Mouse (Mus musculus): ENCODE results near the gene Ubash3b. TPM values are rescaled to one million over a fixed set of nuclear protein-coding genes. Genes with fewer than 3 reads are reported as not detected.

Ubash3b gene
- polyA plus RNA-seq, 1 experiment = 1.6 TPM

GRCm38 (mm10) chr9:41109749-41110148 is 51.7 kb downstream of the Ubash3b start:
- Histone ChIP-seq H3K4me1 (ENCODE audit: control insufficient read depth, insufficient read depth, insufficient read length, low read length) (no peaks in the 10 kb centered on the region), H3K4me3 (ENCODE audit: low read depth, low read length) (no peak overlapping the region), H3K36me3 (ENCODE audit: control insufficient read depth, insufficient read depth, low read length) (no peaks in the 10 kb centered on the region), H3K27me3 (ENCODE audit: control insufficient read depth, insufficient read depth, low read length) (no peaks in the 10 kb centered on the region), H3K27ac (ENCODE audit: insufficient read depth, low read depth, low read length) (no peak overlapping the region)
- TF ChIP-seq CTCF (IDR thresholded peaks at IDR 0.05; ENCODE audit: extremely low read depth, insufficient read length, insufficient replicate concordance, low read depth, low read length) (no peak), POLR2A (IDR thresholded peaks at IDR 0.05; ENCODE audit: low read depth, low read length) (no peak)
- 77% methylated on average over 7 of the region's 7 CpGs for WGBS

DNA sequence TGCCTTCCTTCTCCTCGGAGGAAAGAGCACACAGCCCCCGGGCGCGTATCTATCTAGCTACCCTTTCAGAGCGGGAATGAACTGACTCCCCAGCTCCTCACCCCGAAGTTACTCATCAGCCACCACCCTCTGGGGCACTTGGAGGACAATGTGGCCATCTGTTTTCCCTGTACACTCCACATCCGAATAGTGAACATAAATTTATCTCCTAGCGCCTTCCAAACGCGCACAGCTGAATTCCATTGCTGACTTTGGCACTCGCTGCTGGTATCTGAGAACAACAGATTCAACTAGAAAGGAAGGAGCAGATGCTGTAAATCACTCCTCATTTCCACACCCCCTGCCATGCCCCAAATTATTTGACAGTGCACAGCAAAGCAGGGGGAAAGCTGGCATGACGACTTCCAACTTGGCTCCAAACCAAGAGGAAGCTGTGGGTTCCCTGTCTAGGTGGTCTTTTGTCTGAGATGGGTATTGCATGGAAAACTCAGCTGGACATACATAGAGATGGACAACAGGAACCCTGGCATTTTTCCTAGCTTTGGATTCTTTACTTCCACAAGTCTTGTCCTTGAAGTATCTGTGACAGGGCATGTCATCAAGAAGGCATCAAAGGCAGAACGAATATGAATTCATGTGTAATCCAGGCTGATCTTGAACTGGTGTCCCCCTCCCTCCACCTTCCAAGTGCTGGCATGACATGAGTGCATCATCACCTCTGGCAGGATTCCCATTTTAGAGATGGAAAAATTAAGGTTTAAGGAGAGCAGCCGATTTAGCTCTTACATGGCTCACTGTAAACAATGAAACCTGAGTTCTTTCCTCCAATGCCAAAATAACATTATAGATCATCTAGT is 52.9 kb downstream of the Ubash3b start:
- Histone ChIP-seq H3K27me3 (ENCODE audit: control insufficient read depth, insufficient read depth, low read length) (no peaks in the 10 kb centered on the region), H3K4me3 (ENCODE audit: low read depth, low read length) (no peak overlapping the region), H3K36me3 (ENCODE audit: control insufficient read depth, insufficient read depth, low read length) (no peaks in the 10 kb centered on the region), H3K27ac (ENCODE audit: insufficient read depth, low read depth, low read length) (no peak overlapping the region), H3K4me1 (ENCODE audit: control insufficient read depth, insufficient read depth, insufficient read length, low read length) (no peaks in the 10 kb centered on the region)
- TF ChIP-seq POLR2A (IDR thresholded peaks at IDR 0.05; ENCODE audit: low read depth, low read length) = no peak
- no peak for TF ChIP-seq CTCF (IDR thresholded peaks at IDR 0.05; ENCODE audit: extremely low read depth, insufficient read length, insufficient replicate concordance, low read depth, low read length)
- WGBS = 44% methylated on average over 14 of the region's 14 CpGs

- no peaks in the 10 kb centered on the region for H3K27me3 ChIP-seq (ENCODE audit: control insufficient read depth, insufficient read depth, low read length)
- WGBS = 52% methylated on average over 7 of the region's 7 CpGs
- no peak overlapping the region; the same call in 1 of the 2 replicates for H3K27ac ChIP-seq (ENCODE audit: insufficient read depth, low read depth, low read length)
- TF ChIP-seq CTCF (IDR thresholded peaks at IDR 0.05; ENCODE audit: extremely low read depth, insufficient read length, insufficient replicate concordance, low read depth, low read length) (no peak), POLR2A (IDR thresholded peaks at IDR 0.05; ENCODE audit: low read depth, low read length) (no peak)
- no peaks in the 10 kb centered on the region for H3K4me1 ChIP-seq (ENCODE audit: control insufficient read depth, insufficient read depth, insufficient read length, low read length)
- H3K36me3 ChIP-seq (ENCODE audit: control insufficient read depth, insufficient read depth, low read length) = no peaks in the 10 kb centered on the region
- no peak overlapping the region for H3K4me3 ChIP-seq (ENCODE audit: low read depth, low read length)
Measured at GRCm38 (mm10) chr9:41105201-41105643, 56.3 kb downstream of the Ubash3b start.

GRCm38 (mm10) chr9:41103722-41104121 is 57.8 kb downstream of the Ubash3b start:
- H3K4me1 ChIP-seq (ENCODE audit: control insufficient read depth, insufficient read depth, insufficient read length, low read length) = no peaks in the 10 kb centered on the region
- TF ChIP-seq CTCF (IDR thresholded peaks at IDR 0.05; ENCODE audit: extremely low read depth, insufficient read length, insufficient replicate concordance, low read depth, low read length) (no peak), POLR2A (IDR thresholded peaks at IDR 0.05; ENCODE audit: low read depth, low read length) (no peak)
- H3K4me3 ChIP-seq (ENCODE audit: low read depth, low read length) = no peak overlapping the region
- H3K36me3 ChIP-seq (ENCODE audit: control insufficient read depth, insufficient read depth, low read length) = no peaks in the 10 kb centered on the region
- no peaks in the 10 kb centered on the region for H3K27me3 ChIP-seq (ENCODE audit: control insufficient read depth, insufficient read depth, low read length)
- 94% methylated on average over 8 of the region's 8 CpGs for WGBS
- no peak overlapping the region for H3K27ac ChIP-seq (ENCODE audit: insufficient read depth, low read depth, low read length)

DNA sequence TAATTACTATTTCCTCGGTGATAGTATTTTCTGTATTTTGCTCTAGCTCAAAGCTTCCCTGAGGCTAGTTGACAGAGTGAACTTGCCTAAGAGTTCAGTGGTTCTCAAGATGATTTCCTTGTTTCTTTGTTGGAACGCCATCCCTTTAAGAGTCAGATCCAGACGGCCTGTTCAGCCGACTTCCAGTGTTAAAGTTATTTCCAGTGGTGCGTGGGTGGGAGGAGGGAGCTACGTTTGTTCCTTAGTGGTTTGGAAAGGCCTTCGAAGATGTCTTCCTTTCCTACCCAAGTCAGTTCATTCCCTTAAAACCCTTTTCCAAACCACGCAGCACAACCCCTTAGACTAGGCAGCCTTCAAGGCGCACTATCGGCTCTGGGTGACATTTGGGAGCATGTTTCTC is 58.9 kb downstream of the Ubash3b start:
- Histone ChIP-seq H3K36me3 (ENCODE audit: control insufficient read depth, insufficient read depth, low read length) (no peaks in the 10 kb centered on the region), H3K27me3 (ENCODE audit: control insufficient read depth, insufficient read depth, low read length) (no peaks in the 10 kb centered on the region), H3K4me3 (ENCODE audit: low read depth, low read length) (no peak overlapping the region), H3K27ac (ENCODE audit: insufficient read depth, low read depth, low read length) (no peak overlapping the region), H3K4me1 (ENCODE audit: control insufficient read depth, insufficient read depth, insufficient read length, low read length) (no peaks in the 10 kb centered on the region)
- TF ChIP-seq CTCF (IDR thresholded peaks at IDR 0.05; ENCODE audit: extremely low read depth, insufficient read length, insufficient replicate concordance, low read depth, low read length) = no peak
- TF ChIP-seq POLR2A (IDR thresholded peaks at IDR 0.05; ENCODE audit: low read depth, low read length) = no peak
- WGBS = 67% methylated on average over 10 of the region's 10 CpGs

- TF ChIP-seq CTCF (IDR thresholded peaks at IDR 0.05; ENCODE audit: extremely low read depth, insufficient read length, insufficient replicate concordance, low read depth, low read length) = no peak
- Histone ChIP-seq H3K27me3 (ENCODE audit: control insufficient read depth, insufficient read depth, low read length) (no peaks in the 10 kb centered on the region), H3K4me3 (ENCODE audit: low read depth, low read length) (no peak overlapping the region), H3K27ac (ENCODE audit: insufficient read depth, low read depth, low read length) (no peak overlapping the region), H3K36me3 (ENCODE audit: control insufficient read depth, insufficient read depth, low read length) (no peaks in the 10 kb centered on the region), H3K4me1 (ENCODE audit: control insufficient read depth, insufficient read depth, insufficient read length, low read length) (no peaks in the 10 kb centered on the region)
- 83% methylated on average over 8 of the region's 8 CpGs for WGBS
Measured at GRCm38 (mm10) chr9:41099897-41100296, 61.6 kb downstream of the Ubash3b start.

DNA sequence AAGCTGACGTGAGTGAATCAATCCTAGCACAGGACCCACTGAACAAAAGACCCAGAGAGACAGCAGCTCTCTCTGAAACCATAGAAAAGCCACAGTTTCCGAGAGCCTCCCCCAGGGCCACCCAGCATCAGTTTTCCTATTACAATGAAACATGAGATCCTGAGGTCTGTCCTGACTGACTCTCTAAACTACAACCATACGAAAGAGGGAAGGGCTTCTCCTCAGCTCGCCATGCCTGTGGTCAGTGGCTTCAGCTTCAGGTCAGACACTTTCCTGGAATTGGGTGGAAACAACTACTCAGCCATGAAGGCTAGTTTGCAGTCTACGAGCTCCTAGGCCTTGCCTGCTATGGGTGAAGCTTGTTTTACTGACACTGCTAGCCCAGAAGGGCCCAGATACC is 62.4 kb downstream of the Ubash3b start:
- H3K36me3 ChIP-seq (ENCODE audit: control insufficient read depth, insufficient read depth, low read length) = no peaks in the 10 kb centered on the region
- H3K27ac ChIP-seq (ENCODE audit: insufficient read depth, low read depth, low read length) = no peak overlapping the region
- no peak for TF ChIP-seq CTCF (IDR thresholded peaks at IDR 0.05; ENCODE audit: extremely low read depth, insufficient read length, insufficient replicate concordance, low read depth, low read length)
- TF ChIP-seq POLR2A (IDR thresholded peaks at IDR 0.05; ENCODE audit: low read depth, low read length) = no peak
- no peaks in the 10 kb centered on the region for H3K27me3 ChIP-seq (ENCODE audit: control insufficient read depth, insufficient read depth, low read length)
- H3K4me1 ChIP-seq (ENCODE audit: control insufficient read depth, insufficient read depth, insufficient read length, low read length) = no peaks in the 10 kb centered on the region
- 77% methylated on average over 5 of the region's 5 CpGs for WGBS
- H3K4me3 ChIP-seq (ENCODE audit: low read depth, low read length) = no peak overlapping the region
